In the genomic region with DNA sequence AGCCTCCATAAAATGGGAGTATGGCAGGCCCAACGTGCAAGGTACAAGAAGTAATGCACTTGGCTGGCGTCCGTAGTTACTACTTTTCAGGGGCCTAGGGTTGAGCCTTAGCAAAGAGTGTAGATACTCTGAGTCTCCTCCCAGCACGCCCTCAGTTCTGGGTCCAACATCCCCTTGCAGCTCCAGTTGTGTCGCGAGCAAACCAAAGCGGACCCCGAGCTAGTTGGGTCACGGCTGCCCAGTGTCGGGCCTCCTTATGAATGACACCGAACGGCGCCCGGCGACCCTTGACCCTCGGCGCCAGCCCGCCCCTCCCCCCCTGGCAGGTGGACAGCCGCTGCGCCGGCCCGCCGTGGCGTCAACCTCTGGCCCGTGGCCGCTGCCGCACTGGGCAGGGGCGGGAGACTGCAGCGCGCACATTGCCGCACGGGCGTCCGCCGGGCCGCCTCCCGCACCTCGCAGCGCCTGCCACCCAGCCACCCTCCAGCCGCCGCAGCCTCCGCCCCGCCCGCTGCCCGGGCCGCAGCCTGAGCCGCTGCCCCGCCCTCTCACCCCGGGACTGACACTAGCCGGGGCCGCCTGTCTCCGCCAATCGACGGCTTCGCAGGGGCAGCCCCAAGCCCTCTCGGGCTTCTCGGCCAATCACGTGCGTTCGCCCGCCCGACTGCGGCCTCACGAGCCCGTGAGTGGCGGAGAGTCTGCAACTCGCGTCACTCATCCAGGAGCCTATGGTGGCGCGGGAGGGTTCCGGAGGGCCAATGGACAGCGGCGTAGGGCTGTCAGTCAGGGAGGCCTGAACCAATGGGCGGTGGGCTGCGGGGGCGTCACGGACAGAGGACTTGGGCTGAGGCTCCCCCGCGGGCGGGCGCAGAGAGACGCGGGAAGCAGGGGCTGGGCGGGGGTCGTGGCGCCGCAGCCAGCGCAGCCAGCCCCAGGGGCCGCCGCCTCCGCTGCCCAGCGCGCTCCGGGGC, we compare ENCODE assay signal across 8 mouse cellular contexts. TPM values are rescaled to one million over a fixed set of nuclear protein-coding genes. Genes with fewer than 3 reads are reported as not detected.
DNase-seq lines count a peak whose midpoint lies in the region; ATAC-seq and TF ChIP-seq lines count a peak whose summit lies in the region.

A gene (plus strand): TSS at position 844 of the 971 bp plus-strand sequence.

- peak; percentile 55; the same call in 1 of the 2 replicates for TF ChIP-seq POLR2A in cortical plate, adult 2 months (IDR thresholded peaks at IDR 0.05; ENCODE audit: extremely low read depth, insufficient read depth, low read length)

- no peaks in the 10 kb centered on the region for H3K9me3 ChIP-seq in megakaryocyte, embryonic 14.5 days

- peak; percentile 99 for ATAC-seq in activated CD4-positive, CD25-positive, alpha-beta regulatory T cell, adult 4 months

- peaks cover 1% of the 10 kb centered on the region for H3K4me1 ChIP-seq in cortical plate, adult 2 months (ENCODE audit: control insufficient read depth, insufficient read depth, low read length)
- peaks cover 57% of the 10 kb centered on the region for H3K4me1 ChIP-seq in megakaryocyte, embryonic 14.5 days

- TF ChIP-seq CTCF in cortical plate, adult 2 months (IDR thresholded peaks at IDR 0.05; ENCODE audit: extremely low read depth, insufficient read depth, low read length): no peak

- peak; percentile 96 to 98 for DNase-seq in gastrocnemius, adult 8-10 months (ENCODE audit: low spot score in 2 of 2)
- DNase-seq in hindlimb bud, embryonic 11.5 days (ENCODE audit: extremely low spot score, low read depth, low spot score): peak; percentile 85
- peak; percentile 96 to 100 for DNase-seq in left cerebral cortex, adult 8-10 months (ENCODE audit: low spot score in 2 of 2)
- DNase-seq in right cerebral cortex, postnatal 10 days (ENCODE audit: low spot score in 2 of 2): peak; percentile 100
- peak; percentile 89 for DNase-seq in urinary bladder, postnatal 25 days (ENCODE audit: low spot score)

- H3K27me3 ChIP-seq in megakaryocyte, embryonic 14.5 days (replicated peaks): no peaks in the 10 kb centered on the region

- H3K27ac ChIP-seq in cortical plate, adult 2 months (ENCODE audit: insufficient read depth, low read length): peak within 1 kb of the TSS; percentile 87

- H3K36me3 ChIP-seq in megakaryocyte, embryonic 14.5 days (replicated peaks; ENCODE audit: low read length): peaks cover 32% of the 10 kb centered on the region

- H3K4me3 ChIP-seq in cortical plate, adult 2 months (ENCODE audit: insufficient read depth, low read length): peak within 1 kb of the TSS; percentile 99
- H3K4me3 ChIP-seq in megakaryocyte, embryonic 14.5 days (replicated peaks): peak within 1 kb of the TSS; percentile 100

RNA-seq across cellular contexts. Expression of the gene that starts here (rescaled TPM):
- 10 to 100 TPM; 18.9 to 22.0 TPM for polyA plus RNA-seq in activated CD4-positive, CD25-positive, alpha-beta regulatory T cell, adult 4 months (2017; shearing (Covaris generic))
- 181 and 183 TPM in 2 replicates for polyA plus RNA-seq in cortical plate, adult 2 months (2012; rRNA removed)
- total RNA-seq in gastrocnemius, adult 8-10 months (2022): 100 to 1,000 TPM; 144 to 161 (median 159) TPM
- 100 to 1,000 TPM; 247 to 270 (median 264) TPM for total RNA-seq in left cerebral cortex, adult 8-10 months (2022)
- polyA plus RNA-seq in megakaryocyte, embryonic 14.5 days (2012; ENCODE audit: insufficient read depth, low replicate concordance): 25.3 and 30.8 TPM in 2 replicates

Comparison
In these comparisons a context has a peak if more than half of its experiments do, and no peak if none do; other contexts are left out.
1. Peak in every context shown above with its lines: DNase-seq, ATAC-seq, H3K4me3 ChIP-seq and H3K27ac ChIP-seq.